Mouse (Mus musculus): Measurements from ENCODE around the gene Taf5l.

- no peak for TF ChIP-seq CTCF (IDR thresholded peaks at IDR 0.05; ENCODE audit: extremely low read depth, insufficient read depth, insufficient read length, insufficient replicate concordance)
- no peak for TF ChIP-seq POLR2A (IDR thresholded peaks at IDR 0.05; ENCODE audit: low read depth, low read length)
Observed at GRCm38 (mm10) chr8:123977499-123977898, 43.7 kb downstream of the Taf5l start.

Measured in spleen, adult 2 months (tissue).